Mouse (Mus musculus): ENCODE results near the gene Rflna.

Rflna gene

GRCm38 (mm10) chr5:125002969-125003872 lies at the start of gene Rflna:
TSS of gene Rflna (plus strand) at chr5:125003221.
- no peak for DNase-seq (ENCODE audit: low spot score in 2 of 2)

- DNase-seq (ENCODE audit: low spot score in 2 of 2), result no peak
Measured at GRCm38 (mm10) chr5:124954404-124955305, 48.4 kb upstream of the Rflna start.

- no peak for DNase-seq (ENCODE audit: low spot score in 2 of 2)
Measured at GRCm38 (mm10) chr5:124957491-124957890, 45.5 kb upstream of the Rflna start.

- DNase-seq (ENCODE audit: low spot score in 2 of 2), result no peak
Measured at GRCm38 (mm10) chr5:124959099-124959498, 43.9 kb upstream of the Rflna start.

GRCm38 (mm10) chr5:124960131-124960901 lies 42.7 kb upstream of the Rflna start:
- no peak for DNase-seq (ENCODE audit: low spot score in 2 of 2)

- DNase-seq (ENCODE audit: low spot score in 2 of 2), result no peak
Measured at GRCm38 (mm10) chr5:124961433-124961832, 41.6 kb upstream of the Rflna start.

GRCm38 (mm10) chr5:124962761-124963160 lies 40.3 kb upstream of the Rflna start:
- DNase-seq (ENCODE audit: low spot score in 2 of 2), result no peak

- DNase-seq (ENCODE audit: low spot score in 2 of 2), result no peak
Measured at GRCm38 (mm10) chr5:124963806-124964672, 39.0 kb upstream of the Rflna start.

GRCm38 (mm10) chr5:124966622-124967332 lies 36.2 kb upstream of the Rflna start:
- no peak for DNase-seq (ENCODE audit: low spot score in 2 of 2)

GRCm38 (mm10) chr5:124969790-124970189 lies 33.2 kb upstream of the Rflna start:
- DNase-seq (ENCODE audit: low spot score in 2 of 2), result no peak

- no peak for DNase-seq (ENCODE audit: low spot score in 2 of 2)
Measured at GRCm38 (mm10) chr5:124986222-124986621, 16.8 kb upstream of the Rflna start.

- no peak for DNase-seq (ENCODE audit: low spot score in 2 of 2)
Measured at GRCm38 (mm10) chr5:124986656-124987055, 16.4 kb upstream of the Rflna start.

GRCm38 (mm10) chr5:124989724-124990123 lies 13.3 kb upstream of the Rflna start:
- DNase-seq (ENCODE audit: low spot score in 2 of 2), result no peak

GRCm38 (mm10) chr5:124992323-124992722 lies 10.7 kb upstream of the Rflna start:
- no peak for DNase-seq (ENCODE audit: low spot score in 2 of 2)

GRCm38 (mm10) chr5:124992891-124993290 lies 10.1 kb upstream of the Rflna start:
- DNase-seq (ENCODE audit: low spot score in 2 of 2), result no peak

GRCm38 (mm10) chr5:124996816-124997215 lies 6.2 kb upstream of the Rflna start:
- DNase-seq (ENCODE audit: low spot score in 2 of 2), result no peak

GRCm38 (mm10) chr5:124997913-124998312 lies 5.1 kb upstream of the Rflna start:
- no peak for DNase-seq (ENCODE audit: low spot score in 2 of 2)

GRCm38 (mm10) chr5:125000756-125001250 lies 2.2 kb upstream of the Rflna start:
- DNase-seq (ENCODE audit: low spot score in 2 of 2), result no peak

- no peak for DNase-seq (ENCODE audit: low spot score in 2 of 2)
Measured at GRCm38 (mm10) chr5:125003873-125004255, 843 bp downstream of the Rflna start.

All from spleen, postnatal 4 days (tissue).